Mouse (Mus musculus) heart, embryonic 14.5 days (tissue): Measurements from ENCODE around the gene Sdk2. TPM values are rescaled to one million over a fixed set of nuclear protein-coding genes. Genes with fewer than 3 reads are reported as not detected.

Experiments
- ATAC-seq: fragments of 200-750 bp; cut with Nextera tagmentation; 2 replicates; pipeline ENCODE4 v1.8.0; 2017; ENCODE audit warnings: low read depth, moderate TSS enrichment; ENCODE audit not compliant: insufficient number of reproducible peaks, insufficient read depth, low FRiP score
- H3K27ac ChIP-seq, 2 experiments: fragments of 200-500 bp in 1 of 2; fragments of 300-500 bp in 1 of 2; sonication (generic) in 1 of 2; replicated peaks in 1 of 2; 2 replicates each; pipeline ENCODE4 v1.5.1; 2012 to 2014; ENCODE audit warnings: low read depth in 2 of 2, low read length in 2 of 2, control low read depth in 1 of 2, mild to moderate bottlenecking in 1 of 2, mixed read lengths in 1 of 2; ENCODE audit not compliant: control insufficient read depth in 1 of 2, insufficient read depth in 1 of 2
- H3K27me3 ChIP-seq: fragments of 300-500 bp; sonication (generic); 2 replicates; pipeline ENCODE4 v1.6.1; 2014; ENCODE audit warnings: mild to moderate bottlenecking, low read length, control low read depth; ENCODE audit not compliant: control insufficient read depth, insufficient read depth
- H3K36me3 ChIP-seq: fragments of 300-500 bp; sonication (generic); 2 replicates; pipeline ENCODE4 v1.6.1; 2014; ENCODE audit warnings: mild to moderate bottlenecking, control low read depth, low read length, mixed read lengths; ENCODE audit not compliant: control insufficient read depth, insufficient read depth
- H3K4me1 ChIP-seq, 2 experiments: fragments of 200-500 bp in 1 of 2; fragments of 300-500 bp in 1 of 2; sonication (generic) in 1 of 2; 2 replicates each; pipeline ENCODE4 v1.6.1; 2012 to 2014; ENCODE audit warnings: low read length in 2 of 2, control low read depth in 1 of 2, mixed read lengths in 1 of 2; ENCODE audit not compliant: control insufficient read depth in 2 of 2, insufficient read depth in 2 of 2
- H3K4me2 ChIP-seq: fragments of 300-500 bp; sonication (generic); 2 replicates; pipeline ENCODE4 v1.6.1; 2014; ENCODE audit warnings: mild to moderate bottlenecking, low read length
- H3K4me3 ChIP-seq, 2 experiments: fragments of 200-500 bp in 1 of 2; fragments of 300-500 bp in 1 of 2; sonication (generic) in 1 of 2; 2 replicates each; pipeline ENCODE4 v1.5.1; 2012 to 2014; ENCODE audit warnings: low read length in 2 of 2, mild to moderate bottlenecking in 2 of 2, control low read depth in 1 of 2, low read depth in 1 of 2, moderate library complexity in 1 of 2; ENCODE audit not compliant: control insufficient read depth in 1 of 2, insufficient read depth in 1 of 2
- H3K9ac ChIP-seq: fragments of 300-500 bp; sonication (generic); 2 replicates; pipeline ENCODE4 v1.6.1; 2014; ENCODE audit warnings: mild to moderate bottlenecking, low read length
- H3K9me3 ChIP-seq: fragments of 300-500 bp; sonication (generic); 2 replicates; pipeline ENCODE4 v1.6.1; 2016; ENCODE audit warnings: low read length, control low read depth; ENCODE audit not compliant: control insufficient read depth
- WGBS: fragments of 180-500 bp; shearing (Covaris S2); extraction: QIAGEN DNeasy Blood & Tissue Kit; methylation state at CpG from one replicate; pipeline ENCODE4 v1.1.7; 2014; 5-methylcytosine and 5-hydroxymethylcytosine counted together
- polyA plus RNA-seq: library from polyadenylated mRNA; unstranded; fragments of >200 nt; fragmentation: Nextera tagmentation; extraction: Ambion mirVana; gene quantifications from 2 replicates; pipeline ENCODE4 v1.2.1, GENCODE M21; 2014

The Sdk2 gene
- polyA plus RNA-seq, 1 experiment from 2014 or later, result 2.4 TPM

GRCm38 (mm10) chr11:113752685-113753430 lies 314.0 kb downstream of the Sdk2 start:
- H3K27me3 ChIP-seq, result no peaks in the 10 kb centered on the region
- 91% methylated on average over 10 of the region's 10 CpGs for WGBS
- no peak overlapping the region for H3K9ac ChIP-seq
- no peak for ATAC-seq
- H3K9me3 ChIP-seq, result no peaks in the 10 kb centered on the region
- H3K4me2 ChIP-seq, result peak overlapping the region; percentile 96
- H3K27ac ChIP-seq, result no peak overlapping the region
- no peak overlapping the region for H3K4me3 ChIP-seq
- no peaks in the 10 kb centered on the region; the same call in 1 of the 2 replicates for H3K36me3 ChIP-seq
- H3K4me1 ChIP-seq, result peaks cover 26 to 34% of the 10 kb centered on the region in 2 experiments

- Histone ChIP-seq H3K9ac (peak overlapping the region; percentile 91), H3K4me3 (peak overlapping the region; percentile 56 to 82), H3K4me1 (peaks cover 32 to 40% of the 10 kb centered on the region in 2 experiments), H3K36me3 (no peaks in the 10 kb centered on the region; the same call in 1 of the 2 replicates), H3K9me3 (no peaks in the 10 kb centered on the region), H3K27me3 (no peaks in the 10 kb centered on the region), H3K4me2 (peak overlapping the region; percentile 96), H3K27ac (peak overlapping the region; percentile 82 to 86)
- 22% methylated on average over 15 of the region's 15 CpGs for WGBS
- ATAC-seq, result 0 out of 2 replicates have a peak, but pooled peaks have one; percentile 2
Measured at GRCm38 (mm10) chr11:113752158-113752661, 314.6 kb downstream of the Sdk2 start.

- peaks cover 34 to 44% of the 10 kb centered on the region in 2 experiments for H3K4me1 ChIP-seq
- ATAC-seq, result peak; percentile 76
Measured at GRCm38 (mm10) chr11:113751484-113752084, 315.3 kb downstream of the Sdk2 start, which contains the start of gene Cdc42ep4. Gene Cdc42ep4, minus strand, starts transcription at chr11:113751881.

GRCm38 (mm10) chr11:113750571-113751483 lies 316.0 kb downstream of the Sdk2 start:
- Histone ChIP-seq H3K9ac (peak overlapping the region; percentile 91), H3K27me3 (no peaks in the 10 kb centered on the region), H3K4me3 (peak overlapping the region; percentile 82 to 85), H3K27ac (peak overlapping the region; percentile 86), H3K4me2 (peak overlapping the region; percentile 96), H3K36me3 (no peaks in the 10 kb centered on the region; the same call in 1 of the 2 replicates), H3K9me3 (no peaks in the 10 kb centered on the region), H3K4me1 (peaks cover 36 to 44% of the 10 kb centered on the region in 2 experiments)
- peak; percentile 22 for ATAC-seq
- under 1% methylated on average over 65 of the region's 67 CpGs for WGBS

More at GRCm38 (mm10) chr11:113751484-113752084, 315.3 kb downstream of the Sdk2 start, which contains the start of gene Cdc42ep4:
- Histone ChIP-seq H3K4me3 (peak within 1 kb of the TSS; percentile 82 to 85), H3K4me2 (peak within 1 kb of the TSS; percentile 96), H3K27ac (peak within 1 kb of the TSS; percentile 86), H3K36me3 (no peaks in the 10 kb centered on the region; the same call in 1 of the 2 replicates), H3K9me3 (no peaks in the 10 kb centered on the region), H3K9ac (peak within 1 kb of the TSS; percentile 91), H3K27me3 (no peaks in the 10 kb centered on the region)
- under 1% methylated on average over 44 of the region's 44 CpGs for WGBS

- ATAC-seq, result no peak
- H3K9ac ChIP-seq, result peak overlapping the region; percentile 91
- peak overlapping the region; percentile 82 to 85 for H3K4me3 ChIP-seq
- H3K4me1 ChIP-seq, result peaks cover 36 to 48% of the 10 kb centered on the region in 2 experiments
- WGBS, result 15% methylated on average over 9 of the region's 9 CpGs
- H3K9me3 ChIP-seq, result no peaks in the 10 kb centered on the region
- no peaks in the 10 kb centered on the region; the same call in 1 of the 2 replicates for H3K36me3 ChIP-seq
- peak overlapping the region; percentile 96 for H3K4me2 ChIP-seq
- peak overlapping the region; percentile 86; a peak in 3 of 4 replicates for H3K27ac ChIP-seq
- no peaks in the 10 kb centered on the region for H3K27me3 ChIP-seq
Measured at GRCm38 (mm10) chr11:113749749-113750351, 317.0 kb downstream of the Sdk2 start.

- no peak for ATAC-seq
Measured at GRCm38 (mm10) chr11:113748797-113749521, 317.9 kb downstream of the Sdk2 start.

More at GRCm38 (mm10) chr11:113748797-113749521, 317.9 kb downstream of the Sdk2 start:
- peak overlapping the region; percentile 91 for H3K9ac ChIP-seq
- 10% methylated on average over 21 of the region's 21 CpGs for WGBS
- peak overlapping the region; percentile 2 to 86; a peak in 3 of 4 replicates for H3K27ac ChIP-seq
- H3K4me3 ChIP-seq, result peak overlapping the region; percentile 82 to 85
- no peaks in the 10 kb centered on the region for H3K9me3 ChIP-seq
- H3K4me1 ChIP-seq, result peaks cover 36 to 48% of the 10 kb centered on the region in 2 experiments
- H3K4me2 ChIP-seq, result peak overlapping the region; percentile 96
- H3K36me3 ChIP-seq, result no peaks in the 10 kb centered on the region; the same call in 1 of the 2 replicates
- H3K27me3 ChIP-seq, result no peaks in the 10 kb centered on the region
